Mouse (Mus musculus) 3T3-L1 (cell line): Measurements from ENCODE around the gene Rmnd5a.

ENCODE experiments used
- DNase-seq: peaks from one replicate; pipeline ENCODE4 v3.0.0-alpha.2; 2015; ENCODE audit warnings: low read depth, low spot score

Gene Rmnd5a

DNA sequence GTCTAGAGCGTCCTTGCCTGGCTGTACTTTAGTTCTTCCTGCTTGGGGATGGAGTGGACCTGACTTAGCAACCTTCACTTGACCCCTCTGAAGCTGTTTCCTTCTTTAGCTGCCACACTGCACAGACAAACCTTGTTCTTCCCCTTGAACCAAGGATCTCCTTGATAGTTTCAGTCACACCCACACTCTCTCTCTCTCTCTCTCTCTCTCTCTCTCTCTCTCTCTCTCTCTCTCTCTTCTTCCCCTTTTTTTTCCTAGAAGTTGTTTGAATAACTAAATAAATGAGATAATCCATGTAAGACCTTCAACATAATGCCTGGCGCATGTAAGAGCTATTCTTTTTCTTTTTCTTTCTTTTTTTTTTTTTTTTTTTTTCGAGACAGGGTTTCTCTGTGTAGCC lies 1.7 kb upstream of the Rmnd5a start:
- no peak for DNase-seq

DNA sequence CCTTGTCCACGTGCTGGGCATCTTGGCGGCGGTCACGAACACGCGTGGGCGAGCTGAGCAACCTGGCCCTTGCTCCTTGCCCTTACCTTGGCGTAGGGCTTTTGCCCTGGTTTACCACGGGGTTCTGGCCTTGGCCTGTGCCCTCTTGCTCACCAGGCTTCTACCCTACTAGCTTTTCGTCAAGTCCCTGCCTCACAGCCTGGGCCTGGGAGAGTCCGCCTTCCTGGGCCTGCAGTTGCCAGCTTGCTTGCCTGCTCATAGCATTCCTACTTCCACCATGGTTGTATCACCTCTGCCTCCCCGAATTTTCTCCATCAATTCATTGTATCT lies 779 bp upstream of the Rmnd5a start:
- peak; percentile 59 for DNase-seq

DNA sequence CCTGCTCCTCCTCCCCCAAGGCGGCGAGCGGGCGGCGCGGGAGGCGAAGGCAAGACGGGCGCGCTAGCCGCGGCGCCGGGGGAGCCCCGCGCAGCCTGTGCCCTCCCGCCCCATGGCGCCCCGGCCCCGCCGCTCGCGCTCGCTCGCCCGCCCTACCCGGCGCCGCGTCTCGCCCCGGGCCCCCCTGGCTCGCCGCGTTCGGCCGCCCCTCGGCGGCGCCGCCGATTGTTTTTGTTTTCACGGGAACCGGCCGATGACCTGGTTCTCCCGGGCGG lies 283 bp downstream of the Rmnd5a start:
- no peak for DNase-seq

DNA sequence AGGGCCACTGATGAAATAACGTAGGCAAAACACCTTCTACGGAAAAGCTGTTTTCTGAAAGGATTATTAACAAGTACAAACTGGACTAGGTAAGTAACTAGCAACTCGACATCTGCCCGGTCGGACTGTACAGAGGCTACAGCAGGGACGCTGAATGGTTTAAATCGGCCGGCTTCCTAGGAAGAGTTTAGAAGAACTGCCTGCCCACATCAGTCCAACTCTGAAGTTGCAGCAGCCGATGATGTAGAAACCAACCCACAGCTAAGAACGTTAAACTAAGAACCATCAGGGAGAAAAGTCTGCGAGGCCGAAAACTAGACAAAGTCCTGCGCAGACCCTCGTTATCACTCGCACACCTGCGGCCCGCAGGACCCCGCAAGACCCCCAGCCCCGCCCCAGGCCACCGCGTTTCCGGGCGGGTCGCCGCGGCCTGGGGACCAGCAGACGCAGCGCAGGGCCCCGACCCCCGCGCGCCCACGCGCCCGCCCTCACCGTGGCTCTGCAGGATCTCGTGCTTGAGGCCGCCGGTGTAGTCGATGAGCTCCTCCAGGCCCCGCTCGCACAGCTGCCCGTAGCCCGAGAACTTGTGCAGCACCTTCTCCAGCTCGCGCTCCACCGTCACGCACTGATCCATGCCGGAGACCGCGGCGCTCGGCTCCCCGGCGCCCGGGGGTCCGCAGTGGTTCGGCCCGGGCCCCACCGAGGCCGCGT lies 776 bp downstream of the Rmnd5a start:
- peak; percentile 55 for DNase-seq

DNA sequence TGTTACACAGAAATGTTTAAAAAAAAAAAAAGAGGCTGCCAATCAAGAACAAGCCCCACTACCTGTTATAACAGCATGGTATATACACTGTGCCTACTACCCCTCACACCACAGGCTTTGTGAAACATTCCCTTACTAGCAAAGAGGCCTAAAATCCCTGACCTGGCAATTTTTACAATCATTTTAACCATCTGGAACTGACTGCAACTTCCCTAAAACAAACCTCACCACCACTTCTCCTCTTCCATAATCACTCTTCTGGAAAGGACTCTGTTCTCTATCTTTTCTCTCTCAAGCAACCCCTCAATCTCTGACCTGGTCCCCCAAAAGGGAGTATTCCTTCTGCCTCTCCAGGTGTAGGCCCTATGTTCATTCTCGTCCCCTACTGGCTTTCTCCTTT lies 2.4 kb downstream of the Rmnd5a start:
- no peak for DNase-seq

DNA sequence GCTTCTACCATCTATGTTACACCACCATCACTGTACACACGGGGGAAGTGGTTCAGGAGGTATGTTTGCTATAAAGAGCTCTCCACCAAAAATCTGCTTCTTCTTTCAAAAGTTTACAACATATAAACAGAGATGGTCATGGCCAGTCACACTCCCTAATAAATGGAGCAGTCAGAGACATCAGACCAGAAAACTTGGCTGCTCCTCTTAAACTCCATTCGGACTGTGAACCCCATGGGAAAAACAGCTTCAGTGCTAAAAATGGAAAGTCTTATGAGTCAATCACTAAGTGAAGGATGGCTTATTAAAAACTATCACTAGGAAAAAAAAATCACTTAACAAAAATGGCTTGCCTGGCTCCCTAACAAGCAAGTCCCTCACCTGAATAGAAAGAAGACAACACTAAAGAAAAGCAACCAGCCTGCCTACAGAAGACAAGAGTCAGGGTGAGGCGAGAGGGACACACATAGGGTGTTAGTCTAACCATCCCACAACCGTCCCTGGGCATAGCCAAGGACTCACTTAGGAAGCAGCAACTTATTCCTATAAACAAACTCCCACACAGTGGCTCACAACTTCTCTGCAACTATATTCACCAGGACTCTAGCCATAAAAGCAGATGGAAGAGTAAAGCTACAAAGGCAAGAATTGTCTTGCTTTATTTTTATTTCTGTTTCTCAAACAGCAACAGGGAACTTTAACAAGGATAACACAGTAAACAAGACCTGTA lies 12.3 kb downstream of the Rmnd5a start:
- DNase-seq, result peak; percentile 27

DNA sequence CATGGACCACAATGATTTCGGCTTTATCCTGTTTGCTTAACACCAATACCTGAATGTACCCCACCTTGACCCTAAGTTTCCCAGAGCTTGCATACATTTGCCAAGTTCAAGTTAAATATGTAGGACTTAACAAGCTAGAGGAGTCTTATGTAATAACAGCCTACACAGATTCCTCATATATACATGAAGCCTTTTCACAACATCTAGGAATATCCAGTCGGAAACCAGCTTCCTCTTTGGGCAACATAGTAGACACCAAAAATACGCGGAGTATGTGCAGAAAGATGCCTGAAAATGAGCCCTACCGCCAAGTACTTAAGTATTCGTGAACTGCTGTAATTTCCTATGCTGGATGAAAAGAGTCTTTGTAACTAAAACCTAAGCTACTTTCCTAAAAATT lies 14.8 kb downstream of the Rmnd5a start:
- no peak for DNase-seq

DNA sequence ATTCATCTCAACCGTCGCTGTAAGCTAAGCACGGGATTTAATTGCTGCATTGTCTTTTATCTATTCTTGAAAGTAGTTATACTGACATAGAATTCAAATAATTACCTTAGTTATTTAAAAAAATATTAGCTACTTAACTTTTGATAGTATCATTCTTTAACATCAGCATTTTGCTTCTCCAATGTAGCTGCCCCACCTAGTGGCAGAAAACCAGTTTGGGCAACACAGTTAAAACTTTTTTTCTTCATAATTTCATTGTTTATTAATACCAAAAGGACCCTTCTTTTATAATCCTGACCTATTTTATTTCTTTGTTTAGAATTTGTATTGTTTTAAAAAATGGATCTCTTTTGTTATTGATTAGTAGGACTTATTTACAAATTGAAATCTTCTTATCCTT lies 17.3 kb downstream of the Rmnd5a start:
- peak; percentile 65 for DNase-seq

DNA sequence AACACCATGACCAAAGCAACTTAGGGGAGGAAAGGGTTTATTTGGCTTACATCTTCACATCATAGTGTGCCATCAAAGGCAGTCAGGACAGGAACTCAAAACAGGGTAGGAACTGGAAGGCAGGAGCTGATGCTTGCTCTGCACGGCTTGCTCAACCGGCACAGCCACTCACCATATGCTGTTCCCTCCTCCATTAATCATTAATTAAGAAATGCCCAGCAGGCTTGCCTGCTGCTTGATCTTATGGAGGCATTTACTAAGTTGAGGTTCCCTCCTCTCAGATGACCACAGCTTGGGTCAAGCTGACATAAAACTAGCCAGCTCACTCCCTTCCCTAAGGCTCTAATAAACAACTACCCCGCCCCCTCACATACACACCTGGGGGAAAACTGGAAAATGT lies 18.3 kb downstream of the Rmnd5a start:
- no peak for DNase-seq

DNA sequence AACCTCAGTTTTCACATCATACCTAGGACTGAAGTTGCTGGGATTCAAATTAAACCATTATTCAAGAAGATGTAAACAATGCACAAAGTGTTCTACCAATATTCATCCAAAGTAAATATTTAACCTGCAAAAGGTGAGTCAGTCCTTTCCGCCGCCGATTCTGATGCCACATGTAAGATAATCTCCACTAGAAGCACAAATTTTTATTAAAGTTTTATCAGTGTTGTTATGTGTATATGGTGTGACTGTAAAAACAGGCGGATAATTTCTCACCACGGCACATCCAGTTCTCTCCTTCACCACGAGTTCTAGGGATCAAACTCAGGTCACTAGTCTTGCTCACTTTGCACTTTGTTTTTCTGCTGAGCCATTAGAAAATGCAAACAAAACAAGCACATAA lies 19.6 kb downstream of the Rmnd5a start:
- no peak for DNase-seq

DNA sequence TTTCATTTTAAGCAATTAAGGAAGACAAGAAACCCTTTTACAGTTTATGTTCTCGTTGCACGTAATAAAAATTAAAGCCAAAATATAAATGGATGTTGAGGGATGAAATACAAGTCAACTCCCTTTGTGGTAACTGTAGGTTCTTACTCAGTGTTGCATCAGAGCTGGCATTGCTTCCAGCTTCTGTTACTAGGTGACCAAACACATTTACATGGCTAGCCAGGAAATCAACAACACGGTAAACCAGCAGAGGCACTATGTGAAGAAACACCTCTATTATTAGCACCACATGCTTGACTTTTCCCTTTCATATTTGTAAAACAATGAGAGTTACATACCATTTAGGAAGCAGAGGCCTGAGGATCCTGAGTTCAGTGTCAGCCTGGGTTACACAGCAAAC lies 21.6 kb downstream of the Rmnd5a start:
- DNase-seq, result peak; percentile 97

DNA sequence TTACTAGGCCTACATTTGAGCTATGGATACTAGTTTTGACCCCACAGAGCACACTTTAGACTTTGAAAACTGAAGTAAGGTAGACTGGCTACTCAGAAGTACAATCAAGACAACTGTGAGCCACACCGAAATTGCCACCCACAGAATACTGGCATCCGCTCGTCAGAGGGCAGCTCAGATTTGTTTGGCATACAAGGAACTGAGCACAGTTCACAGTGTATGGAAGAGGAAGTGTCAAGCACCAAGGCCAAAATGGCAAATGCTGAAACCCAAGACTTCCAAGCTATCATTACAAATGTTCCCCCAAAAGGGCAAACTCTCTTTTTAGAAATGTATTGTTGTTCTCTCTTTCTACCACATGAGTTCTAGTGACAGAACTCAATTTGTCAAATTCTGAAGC lies 25.0 kb downstream of the Rmnd5a start:
- no peak for DNase-seq

DNA sequence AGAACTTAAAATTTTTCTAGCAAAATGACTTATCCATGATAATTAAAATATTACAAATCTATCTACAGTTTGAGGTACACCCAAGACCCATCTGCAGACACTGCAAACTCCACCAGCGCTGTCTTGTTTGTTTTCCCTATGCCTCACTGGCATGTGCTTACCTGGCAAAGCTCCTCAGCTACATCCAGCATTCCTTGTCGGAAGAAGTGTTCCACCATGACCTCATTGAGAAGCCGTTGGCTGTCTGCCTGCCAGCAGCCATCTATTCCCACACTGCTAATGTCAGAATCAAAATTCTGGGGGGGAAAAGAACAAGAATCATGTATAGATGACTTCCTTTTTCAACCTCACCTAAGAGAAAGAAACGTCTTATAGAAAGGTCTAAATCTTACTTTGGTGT lies 25.8 kb downstream of the Rmnd5a start:
- no peak for DNase-seq

DNA sequence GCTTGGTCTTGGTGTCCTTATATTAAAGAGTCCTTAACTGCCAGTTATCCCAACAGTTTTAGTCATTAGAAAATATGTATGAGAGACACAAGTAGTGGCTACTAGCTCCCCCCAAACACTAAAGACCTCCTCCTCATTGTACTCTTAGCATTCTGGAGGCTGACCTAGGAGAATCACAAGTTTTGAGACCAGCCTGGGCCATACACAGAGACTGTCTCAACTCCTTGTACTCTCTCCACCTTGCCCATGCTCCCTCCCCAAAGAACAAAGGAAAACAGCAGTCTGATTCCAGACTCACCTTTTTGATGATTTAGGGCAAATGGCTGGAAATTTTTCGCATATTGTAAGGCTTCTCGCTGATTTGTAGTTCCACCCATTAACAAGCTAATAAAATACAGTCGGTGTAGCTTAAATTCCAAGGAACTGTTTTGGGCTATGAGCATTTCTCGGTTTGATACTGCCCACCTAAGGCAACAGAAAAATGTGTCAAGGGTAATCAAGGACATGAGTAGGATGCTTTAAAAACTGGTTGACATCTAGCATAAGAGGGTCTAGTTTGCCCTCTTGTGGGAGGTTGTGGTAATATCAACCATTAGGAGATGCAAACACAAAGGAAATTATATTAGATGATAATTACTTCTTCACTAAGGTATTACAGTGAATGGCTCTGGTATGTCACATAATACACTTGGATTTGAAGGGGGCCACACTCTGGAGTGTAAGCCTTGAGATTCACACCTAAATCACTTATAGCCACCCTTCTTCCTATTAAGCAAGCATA lies 41.4 kb downstream of the Rmnd5a start:
- DNase-seq, result peak; percentile 74

DNA sequence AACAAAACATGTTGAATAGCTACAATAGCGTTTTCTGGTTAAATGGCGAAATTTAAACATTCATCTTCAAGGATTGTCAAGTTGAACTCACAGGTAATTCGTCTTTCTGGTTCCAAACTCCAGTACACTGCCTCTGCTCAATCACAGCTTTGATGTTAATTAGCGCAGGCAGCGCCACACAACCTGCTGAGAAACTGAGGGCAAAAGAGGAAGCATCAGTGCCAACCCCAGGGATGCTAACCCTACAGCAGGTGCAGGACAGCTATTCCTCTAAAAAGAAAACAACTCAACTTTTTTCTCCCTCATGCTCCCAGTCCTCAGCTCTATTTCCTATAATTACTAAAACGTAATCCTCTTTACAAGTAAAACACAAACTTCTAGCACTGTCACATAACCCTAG lies 43.7 kb downstream of the Rmnd5a start:
- DNase-seq, result no peak

DNA sequence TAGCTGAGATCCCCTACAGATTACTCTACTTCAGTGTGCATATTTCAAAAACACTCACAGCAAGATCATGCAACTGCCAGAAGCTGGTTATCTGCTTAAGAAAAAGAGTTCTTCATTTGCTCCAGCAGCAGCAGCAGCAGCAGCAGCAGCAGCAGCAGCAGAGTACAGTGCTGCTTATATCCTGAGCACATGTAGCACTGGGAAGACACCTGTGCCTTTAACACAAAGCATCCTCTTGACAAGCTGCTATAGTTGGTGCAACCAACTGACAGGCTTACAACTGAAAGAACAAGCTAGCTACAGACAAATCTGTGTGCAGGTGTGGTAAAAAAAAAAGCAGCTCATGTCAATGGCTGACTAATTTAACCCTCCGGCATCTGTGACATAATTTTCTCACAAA lies 44.4 kb downstream of the Rmnd5a start:
- DNase-seq, result no peak

DNA sequence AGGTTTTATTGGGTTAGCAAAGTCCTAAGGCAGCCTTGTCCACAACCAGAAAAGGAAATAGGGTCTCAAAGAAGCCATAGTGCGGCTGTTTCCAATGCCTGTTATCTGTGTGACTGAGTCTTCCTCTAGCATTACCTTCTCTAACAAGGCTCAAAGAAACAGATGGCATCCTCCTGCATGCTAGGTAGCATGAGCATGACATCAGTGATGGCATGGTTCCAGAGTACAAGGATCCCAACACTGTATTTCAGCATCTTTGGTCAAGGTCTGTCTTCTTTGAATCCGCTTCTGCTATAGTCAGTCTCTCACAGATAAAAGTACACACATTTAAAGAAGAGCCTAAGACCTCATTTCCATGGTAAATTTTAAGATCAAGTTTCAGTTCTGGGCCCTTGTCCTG lies 49.9 kb downstream of the Rmnd5a start:
- no peak for DNase-seq

DNA sequence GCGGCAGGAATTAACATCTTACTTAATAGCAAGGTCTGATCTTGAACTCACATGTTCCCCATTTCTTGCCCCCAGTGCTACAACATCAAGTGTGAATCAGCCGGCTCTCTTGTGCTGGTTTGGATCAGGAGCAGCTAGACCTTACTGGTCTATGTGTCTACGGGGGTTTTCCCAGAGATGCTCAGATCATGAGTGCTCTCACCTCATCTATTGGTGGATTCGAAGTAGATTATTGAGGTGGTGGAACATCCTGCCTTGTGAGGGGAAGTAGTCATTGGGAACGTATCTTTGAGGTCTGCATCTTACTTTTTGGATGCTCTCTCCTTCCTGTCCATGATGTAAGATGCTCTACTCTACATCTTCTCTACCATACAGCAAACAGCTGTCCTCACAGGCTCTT lies 58.8 kb downstream of the Rmnd5a start:
- DNase-seq, result no peak

DNA sequence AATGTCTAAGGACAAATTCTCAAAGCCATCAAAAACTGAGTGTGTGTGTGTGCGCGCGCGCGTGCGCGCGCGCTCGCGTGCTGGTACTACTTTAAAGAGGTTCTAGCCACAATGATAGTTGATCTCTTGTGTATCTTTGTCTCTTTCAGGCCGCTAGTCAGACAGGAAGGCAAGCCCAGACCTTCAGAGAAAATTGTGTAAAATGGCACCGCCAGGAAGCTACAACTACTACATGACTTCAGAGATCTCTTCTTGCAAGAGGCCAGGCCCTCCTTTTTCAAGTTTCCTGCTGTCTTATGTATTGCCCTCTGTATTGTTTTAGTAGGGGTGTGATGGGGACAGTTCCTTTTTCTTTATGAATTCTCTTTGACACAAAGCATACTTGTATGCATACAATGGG lies 63.7 kb downstream of the Rmnd5a start:
- no peak for DNase-seq

DNA sequence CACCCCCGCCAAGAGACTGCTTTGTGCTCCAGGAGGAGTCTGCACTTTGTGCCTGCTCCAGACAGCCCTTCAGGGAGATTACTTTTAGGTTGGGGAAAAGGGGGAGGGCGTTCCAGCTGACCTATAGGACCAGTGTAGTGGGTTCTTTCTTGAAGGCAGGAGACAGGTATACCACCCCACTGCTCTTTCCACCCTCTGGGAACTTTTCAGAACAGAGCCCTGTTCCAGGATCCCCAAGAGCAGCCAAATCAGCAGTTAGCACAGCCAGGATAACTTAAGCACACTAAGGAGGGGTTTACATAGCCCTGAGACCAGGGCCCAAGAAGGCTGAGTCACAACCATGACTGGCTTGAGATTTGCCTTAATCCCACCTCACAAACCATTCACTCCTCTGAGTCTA lies 65.5 kb downstream of the Rmnd5a start:
- DNase-seq, result no peak

DNA sequence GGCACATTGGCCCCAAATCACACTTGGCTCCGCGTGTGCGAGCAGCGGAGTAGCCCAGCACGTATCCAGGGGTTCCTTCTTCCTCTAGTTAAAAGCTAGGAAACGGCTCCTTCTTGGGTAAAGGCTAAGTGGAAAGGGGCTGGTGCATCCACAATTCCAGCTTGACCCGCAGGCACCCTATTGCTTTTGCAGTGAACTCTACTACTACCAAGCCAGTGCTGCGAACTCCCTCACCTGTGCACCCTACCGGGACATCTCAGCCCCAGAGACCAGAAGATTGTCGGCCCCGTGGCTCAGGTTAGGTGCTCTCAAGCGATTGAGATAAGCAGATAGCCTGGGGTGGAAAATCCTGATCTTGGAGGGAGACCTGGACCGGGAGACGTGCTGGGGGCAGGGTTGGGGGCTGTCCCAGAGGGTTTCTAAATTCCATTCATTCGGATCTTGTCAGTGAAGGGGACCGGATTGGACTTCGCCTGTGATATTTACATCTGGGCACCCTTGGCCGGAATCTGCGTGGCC lies 66.1 kb downstream of the Rmnd5a start:
- DNase-seq, result no peak

DNA sequence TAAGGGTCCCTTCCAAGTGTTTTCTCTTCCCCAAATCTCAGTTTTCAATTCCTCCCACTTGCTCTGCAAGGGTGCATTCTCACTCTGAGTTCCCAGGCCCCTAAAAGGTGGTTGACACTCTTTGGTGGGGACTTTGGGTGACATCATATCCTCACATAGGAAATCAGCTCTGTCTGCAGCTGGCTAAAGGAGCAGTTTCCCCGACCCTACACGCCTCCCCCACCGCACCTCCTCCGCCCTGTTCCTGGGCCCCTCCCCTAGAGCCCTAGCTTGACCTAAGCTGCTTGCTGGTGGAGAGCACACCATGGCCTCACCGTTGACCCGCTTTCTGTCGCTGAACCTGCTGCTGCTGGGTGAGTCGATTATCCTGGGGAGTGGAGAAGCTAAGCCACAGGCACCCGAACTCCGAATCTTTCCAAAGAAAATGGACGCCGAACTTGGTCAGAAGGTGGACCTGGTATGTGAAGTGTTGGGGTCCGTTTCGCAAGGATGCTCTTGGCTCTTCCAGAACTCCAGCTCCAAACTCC lies 67.1 kb downstream of the Rmnd5a start, which contains the start of gene Cd8a:
TSS of gene Cd8a (plus strand) at position 179 of the 527 bp plus-strand sequence.
- DNase-seq, result no peak
